Mouse (Mus musculus): ENCODE data around the gene Cdon. TPM values are rescaled to one million over a fixed set of nuclear protein-coding genes. Genes with fewer than 3 reads are reported as not detected.
A peak's percentile ranks its signal among the peaks of the same experiment; 100 is the strongest.

Cdon gene
- 10 to 100 TPM in 1 of 2 experiments, 1 to 10 TPM in 1; 7.8 to 10.5 TPM for total RNA-seq (2021)

GRCm38 (mm10) chr9:35420805-35421719 is at the start of gene Cdon:
Gene Cdon (plus strand): TSS chr9:35421128.
- intact Hi-C loops (cut with DNase I): loop anchor here (5.0 to 10.0 kb wide), 4 partner anchors 101 to 139 kb away; no protein-coding TSS in a partner anchor
- peak; percentile 60 to 93 for DNase-seq (ENCODE audit: extremely low spot score in 1 of 2, low spot score in 2 of 2)

GRCm38 (mm10) chr9:35372324-35373101 is 48.4 kb upstream of the Cdon start:
- intact Hi-C loops (cut with DNase I): no loop called here
- DNase-seq (ENCODE audit: extremely low spot score in 1 of 2, low spot score in 2 of 2): no peak

GRCm38 (mm10) chr9:35377916-35378315 is 43.0 kb upstream of the Cdon start:
- intact Hi-C loops (cut with DNase I): loop anchor here (5.0 kb wide), 1 partner anchor 34 kb away; no protein-coding TSS in a partner anchor
- no peak for DNase-seq (ENCODE audit: extremely low spot score in 1 of 2, low spot score in 2 of 2)

GRCm38 (mm10) chr9:35378991-35379390 is 41.9 kb upstream of the Cdon start:
- intact Hi-C loops (cut with DNase I): loop anchor here (5.0 kb wide), 1 partner anchor 33 kb away; no protein-coding TSS in a partner anchor
- no peak for DNase-seq (ENCODE audit: extremely low spot score in 1 of 2, low spot score in 2 of 2)

GRCm38 (mm10) chr9:35399896-35400295 is 21.0 kb upstream of the Cdon start:
- intact Hi-C loops (cut with DNase I): no loop called here
- no peak for DNase-seq (ENCODE audit: extremely low spot score in 1 of 2, low spot score in 2 of 2)

- DNase-seq (ENCODE audit: extremely low spot score in 1 of 2, low spot score in 2 of 2): no peak
- intact Hi-C loops (cut with DNase I): no loop called here
Observed at GRCm38 (mm10) chr9:35400398-35400797, 20.5 kb upstream of the Cdon start.

- intact Hi-C loops (cut with DNase I): no loop called here
- no peak for DNase-seq (ENCODE audit: extremely low spot score in 1 of 2, low spot score in 2 of 2)
Observed at GRCm38 (mm10) chr9:35400831-35401230, 20.1 kb upstream of the Cdon start.

- peak; percentile 46 to 67 for DNase-seq (ENCODE audit: extremely low spot score in 1 of 2, low spot score in 2 of 2)
- intact Hi-C loops (cut with DNase I): no loop called here
Observed at GRCm38 (mm10) chr9:35402584-35402991, 18.3 kb upstream of the Cdon start.

GRCm38 (mm10) chr9:35403490-35403889 is 17.4 kb upstream of the Cdon start:
- intact Hi-C loops (cut with DNase I): no loop called here

GRCm38 (mm10) chr9:35405038-35405905 is 15.7 kb upstream of the Cdon start:
- intact Hi-C loops (cut with DNase I): no loop called here
- no peak for DNase-seq (ENCODE audit: extremely low spot score in 1 of 2, low spot score in 2 of 2)

More at GRCm38 (mm10) chr9:35403490-35403889, 17.4 kb upstream of the Cdon start:
- no peak for DNase-seq (ENCODE audit: extremely low spot score in 1 of 2, low spot score in 2 of 2)

- intact Hi-C loops (cut with DNase I): loop anchor here (5.0 to 10.0 kb wide), 2 partner anchors 34 to 1283 kb away; partner anchors contain the start of gene Acrv1
- DNase-seq (ENCODE audit: extremely low spot score in 1 of 2, low spot score in 2 of 2): no peak
Observed at GRCm38 (mm10) chr9:35411225-35411965, 9.5 kb upstream of the Cdon start.

- DNase-seq (ENCODE audit: extremely low spot score in 1 of 2, low spot score in 2 of 2): no peak
- intact Hi-C loops (cut with DNase I): loop anchor here (5.0 to 10.0 kb wide), 2 partner anchors 35 to 1283 kb away; partner anchors contain the start of gene Acrv1
Observed at GRCm38 (mm10) chr9:35411975-35412374, 9.0 kb upstream of the Cdon start.

- DNase-seq (ENCODE audit: extremely low spot score in 1 of 2, low spot score in 2 of 2): peak in 1 of 2 experiments; percentile 67
- intact Hi-C loops (cut with DNase I): loop anchor here (5.0 to 10.0 kb wide), 4 partner anchors 101 to 139 kb away; no protein-coding TSS in a partner anchor
Observed at GRCm38 (mm10) chr9:35421730-35422235, 855 bp downstream of the Cdon start.

GRCm38 (mm10) chr9:35422405-35422941 is 1.5 kb downstream of the Cdon start:
- intact Hi-C loops (cut with DNase I): loop anchor here (5.0 to 10.0 kb wide), 4 partner anchors 100 to 140 kb away; no protein-coding TSS in a partner anchor
- DNase-seq (ENCODE audit: extremely low spot score in 1 of 2, low spot score in 2 of 2): no peak

GRCm38 (mm10) chr9:35423265-35423664 is 2.3 kb downstream of the Cdon start:
- intact Hi-C loops (cut with DNase I): loop anchor here (5.0 to 10.0 kb wide), 4 partner anchors 99 to 141 kb away; no protein-coding TSS in a partner anchor
- no peak for DNase-seq (ENCODE audit: extremely low spot score in 1 of 2, low spot score in 2 of 2)

- peak in 1 of 2 experiments; percentile 51 for DNase-seq (ENCODE audit: extremely low spot score in 1 of 2, low spot score in 2 of 2)
- intact Hi-C loops (cut with DNase I): loop anchor here (5.0 to 10.0 kb wide), 4 partner anchors 98 to 142 kb away; no protein-coding TSS in a partner anchor
Observed at GRCm38 (mm10) chr9:35424671-35425070, 3.7 kb downstream of the Cdon start.

- intact Hi-C loops (cut with DNase I): no loop called here
- no peak for DNase-seq (ENCODE audit: extremely low spot score in 1 of 2, low spot score in 2 of 2)
Observed at GRCm38 (mm10) chr9:35430476-35430875, 9.5 kb downstream of the Cdon start.

Measured in left cerebral cortex, postnatal 10 days (tissue).